Mouse (Mus musculus): ENCODE results near the gene Naf1.

GRCm38 (mm10) chr8:66933746-66934145 is 73.7 kb downstream of the Naf1 start:
- TF ChIP-seq CTCF (IDR thresholded peaks at IDR 0.05; ENCODE audit: insufficient read depth, low read length) (no peak), POLR2A (IDR thresholded peaks at IDR 0.05; ENCODE audit: borderline replicate concordance, extremely low read depth, low read depth, low read length) (no peak)

Data from lung, adult 2 months (tissue).